Mouse (Mus musculus) G1E (cell line): ENCODE data around the gene Qrich2. TPM values are rescaled to one million over a fixed set of nuclear protein-coding genes. Genes with fewer than 3 reads are reported as not detected.
A peak's percentile ranks its signal among the peaks of the same experiment; 100 is the strongest.
"Not testable (repeated sequence)": the region's sequence is repeated elsewhere in the genome, so short reads cannot be mapped to it uniquely, and the experiment has no call there.

Experiments used
- ATAC-seq: 2 replicates; pipeline ENCODE4 v1.8.0; 2016; ENCODE audit warnings: mild to moderate bottlenecking; ENCODE audit not compliant: insufficient number of reproducible peaks, poor library complexity, low FRiP score, severe bottlenecking; ENCODE audit errors: extremely low read depth
- DNase-seq: peaks from one replicate; pipeline ENCODE4 v3.0.0; 2012; ENCODE audit warnings: low spot score
- H3K27me3 ChIP-seq: 2 replicates; pipeline ENCODE4 v1.6.1; 2012; ENCODE audit warnings: mild to moderate bottlenecking, low read length, inconsistent platforms; ENCODE audit not compliant: insufficient read depth
- H3K36me3 ChIP-seq: replicated peaks from 2 replicates; pipeline ENCODE3; 2012; ENCODE audit warnings: mild to moderate bottlenecking, inconsistent platforms
- H3K4me1 ChIP-seq: 2 replicates; pipeline ENCODE4 v1.6.1; 2012; ENCODE audit warnings: low read depth, low read length, inconsistent platforms, mixed read lengths; ENCODE audit not compliant: insufficient read depth
- H3K4me3 ChIP-seq: 2 replicates; pipeline ENCODE4 v1.5.1; 2012; ENCODE audit warnings: low read depth, mild to moderate bottlenecking, inconsistent platforms, low read length, moderate library complexity, mixed read lengths
- H3K9me3 ChIP-seq: replicated peaks from 2 replicates; pipeline ENCODE4 v1.6.1; 2012; ENCODE audit warnings: inconsistent platforms
- CTCF ChIP-seq: IDR thresholded peaks from 2 replicates; pipeline ENCODE4 v1.5.1; 2012; ENCODE audit warnings: low read depth, low read length, inconsistent platforms, mixed read lengths
- GATA1 ChIP-seq: IDR thresholded peaks from 2 replicates; pipeline ENCODE4 v1.6.1; 2012; ENCODE audit warnings: borderline replicate concordance, low read length, inconsistent platforms, mixed read lengths
- GATA2 ChIP-seq: IDR thresholded peaks from 2 replicates; pipeline ENCODE4 v1.6.1; 2012; ENCODE audit warnings: low read depth, low read length, inconsistent platforms, borderline replicate concordance
- POLR2AphosphoS5 ChIP-seq: IDR thresholded peaks from 2 replicates; pipeline ENCODE4 v1.6.1; 2012; ENCODE audit warnings: low read depth, low read length, inconsistent platforms; ENCODE audit not compliant: insufficient replicate concordance
- TAL1 ChIP-seq: conservative IDR thresholded peaks from 2 replicates; pipeline ENCODE4 v1.6.1; 2012; ENCODE audit warnings: low read depth, low read length, inconsistent platforms, mixed read lengths
- polyA plus RNA-seq: library from polyadenylated mRNA; stranded (reverse); fragments of >175 nt; gene quantifications from 2 replicates; pipeline ENCODE4 v1.2.3, GENCODE M21; 2012
- total RNA-seq, 2 experiments: library from RNA; stranded (forward) in 1 of 2; stranded (reverse) in 1 of 2; fragments of 200-1000 nt in 1 of 2; fragments of >200 nt in 1 of 2; fragmentation: Nextera tagmentation in 1 of 2; gene quantifications; 2 replicates each; pipeline ENCODE4 v1.2.3; 2014 to 2017

The Qrich2 gene
- total and polyA plus RNA-seq, 3 experiments = 0.05 to 0.16 TPM; not detected in 1

- H3K4me1 ChIP-seq = peaks cover 27% of the 10 kb centered on the region
- H3K9me3 ChIP-seq = no peaks in the 10 kb centered on the region
- H3K4me3 ChIP-seq = no peak overlapping the region
- DNase-seq (no peak), ATAC-seq (no peak)
- no peaks in the 10 kb centered on the region for H3K36me3 ChIP-seq
- no peak for TF ChIP-seq POLR2AphosphoS5
- TF ChIP-seq GATA2 = no peak
- TF ChIP-seq TAL1 = no peak
- no peak for TF ChIP-seq CTCF
- TF ChIP-seq GATA1 = no peak
- H3K27me3 ChIP-seq = no peaks in the 10 kb centered on the region
Observed at GRCm38 (mm10) chr11:116498596-116498995, 32.6 kb upstream of the Qrich2 start.

- DNase-seq = no peak
- no peak for ATAC-seq
- Histone ChIP-seq H3K4me3 (no peak overlapping the region), H3K9me3 (no peaks in the 10 kb centered on the region), H3K27me3 (no peaks in the 10 kb centered on the region), H3K4me1 (peaks cover 27% of the 10 kb centered on the region), H3K36me3 (no peaks in the 10 kb centered on the region)
- no peak for TF ChIP-seq GATA1
Observed at GRCm38 (mm10) chr11:116497313-116497712, 31.3 kb upstream of the Qrich2 start.

GRCm38 (mm10) chr11:116494474-116495174 is 28.6 kb upstream of the Qrich2 start:
- H3K36me3 ChIP-seq = no peaks in the 10 kb centered on the region
- DNase-seq (no peak), ATAC-seq (no peak)
- no peaks in the 10 kb centered on the region for H3K27me3 ChIP-seq
- H3K4me1 ChIP-seq = peaks cover 23% of the 10 kb centered on the region
- TF ChIP-seq POLR2AphosphoS5 (no peak), GATA1 (no peak), CTCF (no peak), GATA2 (no peak), TAL1 (no peak)
- H3K9me3 ChIP-seq = no peaks in the 10 kb centered on the region
- no peak overlapping the region for H3K4me3 ChIP-seq

- H3K27me3 ChIP-seq = no peaks in the 10 kb centered on the region
- TF ChIP-seq CTCF (peak; percentile 86), TAL1 (no peak), POLR2AphosphoS5 (no peak), GATA2 (no peak)
- ATAC-seq (no peak), DNase-seq (peak; percentile 54)
- peaks cover 3% of the 10 kb centered on the region for H3K9me3 ChIP-seq
- peaks cover 2% of the 10 kb centered on the region for H3K36me3 ChIP-seq
- H3K4me3 ChIP-seq = no peak within 1 kb of the TSS
- H3K4me1 ChIP-seq = peaks cover 31% of the 10 kb centered on the region
Observed at GRCm38 (mm10) chr11:116493795-116494252, 27.8 kb upstream of the Qrich2 start, which contains the start of gene Prpsap1. Prpsap1 (minus strand) TSS chr11:116494202.

- ATAC-seq (no peak), DNase-seq (no peak)
- H3K36me3 ChIP-seq = peaks cover 6% of the 10 kb centered on the region
- H3K4me1 ChIP-seq = peaks cover 34% of the 10 kb centered on the region
- no peak overlapping the region for H3K4me3 ChIP-seq
- peaks cover 6% of the 10 kb centered on the region for H3K9me3 ChIP-seq
- TF ChIP-seq CTCF (no peak), TAL1 (no peak), GATA1 (no peak), GATA2 (no peak), POLR2AphosphoS5 (no peak)
- H3K27me3 ChIP-seq = no peaks in the 10 kb centered on the region
Observed at GRCm38 (mm10) chr11:116493191-116493590, 27.1 kb upstream of the Qrich2 start.

GRCm38 (mm10) chr11:116492507-116492906 is 26.5 kb upstream of the Qrich2 start:
- H3K36me3 ChIP-seq = peaks cover 13% of the 10 kb centered on the region
- peaks cover 35% of the 10 kb centered on the region for H3K4me1 ChIP-seq
- H3K27me3 ChIP-seq, DNase-seq, H3K9me3 ChIP-seq, ATAC-seq, H3K4me3 ChIP-seq: not testable (repeated sequence)

GRCm38 (mm10) chr11:116491338-116491737 is 25.3 kb upstream of the Qrich2 start:
- Histone ChIP-seq H3K27me3 (no peaks in the 10 kb centered on the region), H3K4me3 (no peak overlapping the region), H3K36me3 (peaks cover 25% of the 10 kb centered on the region), H3K9me3 (peaks cover 6% of the 10 kb centered on the region), H3K4me1 (peaks cover 40% of the 10 kb centered on the region)
- ATAC-seq = no peak
- DNase-seq = no peak
- TF ChIP-seq GATA1 (no peak), GATA2 (no peak), TAL1 (no peak), CTCF (no peak), POLR2AphosphoS5 (no peak)
